Mouse (Mus musculus) liver, embryonic 14.5 days (tissue): ENCODE measurements around the gene Pwp2.

Experiments used
- CTCF ChIP-seq: IDR thresholded peaks from 2 replicates; pipeline ENCODE4 v1.5.1; 2016; ENCODE audit warnings: antibody characterized with exemption, low read depth, control low read depth
- EP300 ChIP-seq: IDR thresholded peaks from 2 replicates; pipeline ENCODE4 v1.6.1; 2016; ENCODE audit warnings: antibody characterized with exemption, low read depth

DNA sequence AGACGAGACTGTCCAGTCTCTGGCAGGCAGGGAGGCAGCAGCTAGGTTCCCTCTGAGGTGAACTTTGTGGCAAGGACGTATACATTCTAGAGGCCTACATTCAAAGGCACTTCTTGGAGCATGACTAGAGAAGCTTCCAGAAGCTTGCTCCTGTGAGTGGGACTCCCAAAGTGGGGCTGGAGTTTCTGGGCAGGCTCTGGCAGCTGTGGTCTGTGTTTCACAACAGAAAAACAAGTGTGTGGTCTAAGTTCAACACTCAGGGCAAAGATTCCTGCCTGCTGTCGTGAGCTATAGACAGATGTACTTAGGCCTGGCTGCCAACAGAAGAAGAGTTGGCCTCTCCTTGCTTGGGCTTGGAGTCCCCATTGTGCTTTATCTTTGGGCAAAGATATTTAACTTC lies 44.1 kb downstream of the Pwp2 start:
- TF ChIP-seq CTCF (no peak), EP300 (no peak)
